Mouse (Mus musculus) stomach, embryonic 15.5 days (tissue): Measurements from ENCODE around the gene Olfr358. TPM values are rescaled to one million over a fixed set of nuclear protein-coding genes. Genes with fewer than 3 reads are reported as not detected.

Source experiments
- ATAC-seq: fragments of 200-750 bp; cut with Nextera tagmentation; 2 replicates; pipeline ENCODE4 v1.8.0; 2017; ENCODE audit warnings: low read depth, moderate number of reproducible peaks, moderate TSS enrichment; ENCODE audit not compliant: insufficient read depth, low FRiP score
- H3K27ac ChIP-seq: fragments of 300-500 bp; sonication (generic); 2 replicates; pipeline ENCODE4 v1.5.1; 2015; ENCODE audit warnings: mild to moderate bottlenecking, inconsistent platforms
- H3K27me3 ChIP-seq: fragments of 300-500 bp; sonication (generic); replicated peaks from 2 replicates; pipeline ENCODE4 v1.6.1; 2015; ENCODE audit warnings: inconsistent platforms
- H3K36me3 ChIP-seq: fragments of 300-500 bp; sonication (generic); 2 replicates; pipeline ENCODE4 v1.6.1; 2015; ENCODE audit warnings: inconsistent platforms
- H3K4me1 ChIP-seq: fragments of 300-500 bp; sonication (generic); 2 replicates; pipeline ENCODE4 v1.6.1; 2015; ENCODE audit warnings: inconsistent platforms
- H3K4me2 ChIP-seq: fragments of 300-500 bp; sonication (generic); 2 replicates; pipeline ENCODE4 v1.6.1; 2015; ENCODE audit warnings: mild to moderate bottlenecking, inconsistent platforms
- H3K4me3 ChIP-seq: fragments of 300-500 bp; sonication (generic); replicated peaks from 2 replicates; pipeline ENCODE4 v1.5.1; 2015; ENCODE audit warnings: inconsistent platforms
- H3K9ac ChIP-seq: fragments of 300-500 bp; sonication (generic); 2 replicates; pipeline ENCODE4 v1.6.1; 2015; ENCODE audit warnings: inconsistent platforms
- H3K9me3 ChIP-seq: fragments of 300-500 bp; sonication (generic); 2 replicates; pipeline ENCODE4 v1.6.1; 2016; ENCODE audit warnings: inconsistent platforms
- WGBS: fragments of 180-500 bp; shearing (Covaris S2); methylation state at CpG from one replicate; pipeline ENCODE4 v1.1.7; 2015; 5-methylcytosine and 5-hydroxymethylcytosine counted together
- polyA plus RNA-seq: library from polyadenylated mRNA; unstranded; fragments of >200 nt; fragmentation: Nextera tagmentation; extraction: Ambion mirVana; gene quantifications from 2 replicates; pipeline ENCODE4 v1.2.1, GENCODE M21; 2015

The Olfr358 gene
- polyA plus RNA-seq, result not detected in 2 replicates

- Histone ChIP-seq H3K4me1 (no peaks in the 10 kb centered on the region), H3K9ac (no peak within 1 kb of the TSS), H3K27me3 (no peaks in the 10 kb centered on the region), H3K4me3 (no peak within 1 kb of the TSS), H3K9me3 (no peaks in the 10 kb centered on the region), H3K27ac (no peak within 1 kb of the TSS), H3K4me2 (no peak within 1 kb of the TSS), H3K36me3 (no peaks in the 10 kb centered on the region)
- ATAC-seq, result no peak
These were observed at the start of gene Olfr358 for GRCm38 (mm10) chr2:37009235-37009634. Olfr358 (minus strand) TSS chr2:37009335.

DNA sequence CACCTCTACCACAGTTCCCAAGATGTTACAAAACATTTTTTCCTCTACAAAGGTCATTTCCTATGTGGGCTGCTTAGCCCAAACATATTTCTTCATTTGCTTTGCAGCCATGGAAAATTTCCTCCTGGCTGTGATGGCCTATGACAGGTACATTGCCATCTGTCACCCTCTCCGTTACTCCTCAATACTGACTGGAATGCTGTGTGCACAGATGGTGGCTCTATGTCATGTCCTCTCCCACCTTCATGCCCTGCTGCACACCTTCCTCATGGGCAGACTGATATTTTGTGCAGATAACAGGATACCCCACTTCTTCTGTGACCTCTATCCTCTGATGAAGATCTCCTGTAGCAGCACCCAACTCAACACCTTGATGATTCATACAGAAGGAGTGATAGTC, 12.1 kb downstream of the Olfr358 start:
- no peak overlapping the region for H3K4me2 ChIP-seq
- WGBS, result 83% methylated on average over 1 of the region's 1 CpGs
- H3K4me3 ChIP-seq, result no peak overlapping the region
- no peak for ATAC-seq
- no peak overlapping the region for H3K9ac ChIP-seq
- H3K27me3 ChIP-seq, result no peaks in the 10 kb centered on the region
- H3K4me1 ChIP-seq, result no peaks in the 10 kb centered on the region
- H3K36me3 ChIP-seq, result no peaks in the 10 kb centered on the region
- H3K27ac ChIP-seq, result no peak overlapping the region
- H3K9me3 ChIP-seq, result no peaks in the 10 kb centered on the region

DNA sequence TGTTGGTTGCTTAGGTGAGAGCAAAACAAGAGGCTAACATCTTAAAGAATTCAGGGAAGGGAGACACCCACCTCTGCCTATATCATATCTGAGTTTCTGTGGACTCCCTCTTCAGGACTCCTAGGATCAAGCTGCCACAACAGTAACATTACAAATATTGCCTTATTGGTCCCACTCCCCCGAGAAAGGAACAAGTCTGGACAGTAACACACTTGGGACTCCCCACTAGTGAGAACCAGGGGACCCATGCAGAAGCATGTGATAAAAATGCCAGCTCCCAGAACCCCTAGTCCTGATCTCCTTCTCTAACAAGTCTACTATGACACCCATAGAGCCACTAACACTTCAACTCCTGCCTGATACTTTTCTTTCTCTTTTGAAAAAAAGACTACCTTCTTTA, 15.6 kb downstream of the Olfr358 start, which contains the start of gene Olfr357:
Gene Olfr357, plus strand, starts transcription at position 301 of the 400 bp plus-strand sequence.
- Histone ChIP-seq H3K9ac (no peak within 1 kb of the TSS), H3K4me1 (no peaks in the 10 kb centered on the region), H3K27ac (no peak within 1 kb of the TSS), H3K36me3 (no peaks in the 10 kb centered on the region), H3K4me3 (no peak within 1 kb of the TSS), H3K9me3 (no peaks in the 10 kb centered on the region), H3K4me2 (no peak within 1 kb of the TSS), H3K27me3 (no peaks in the 10 kb centered on the region)
- 77% methylated on average over 1 of the region's 1 CpGs for WGBS
- no peak for ATAC-seq

Other genes starting within 250 kb of the Olfr358 start
- gene Olfr348, start 225.1 kb downstream of the Olfr358 start, polyA plus RNA-seq, result not detected in 2 replicates
- not detected in 2 replicates for gene Olfr50, start 218.8 kb downstream of the Olfr358 start, polyA plus RNA-seq
- not detected in 2 replicates for gene Olfr3, start 192.3 kb downstream of the Olfr358 start, polyA plus RNA-seq
- not detected in 2 replicates for gene Olfr350, start 163.0 kb downstream of the Olfr358 start, polyA plus RNA-seq
- gene Olfr351, start 146.7 kb downstream of the Olfr358 start, polyA plus RNA-seq, result not detected in 2 replicates
- gene Olfr352, start 140.9 kb downstream of the Olfr358 start, polyA plus RNA-seq, result not detected in 2 replicates
- not detected in 2 replicates for gene Olfr353, start 116.4 kb downstream of the Olfr358 start, polyA plus RNA-seq
- gene Olfr354, start 103.7 kb downstream of the Olfr358 start, polyA plus RNA-seq, result not detected in 2 replicates
- gene Olfr355, start 80.4 kb downstream of the Olfr358 start, polyA plus RNA-seq, result not detected in 2 replicates
- gene Olfr356, start 72.2 kb downstream of the Olfr358 start, polyA plus RNA-seq, result not detected in 2 replicates
- not detected in 2 replicates for gene Olfr357, start 15.5 kb downstream of the Olfr358 start, polyA plus RNA-seq
- not detected in 2 replicates for gene Olfr360, start 56.4 kb upstream of the Olfr358 start, polyA plus RNA-seq
- gene Olfr361, start 80.0 kb upstream of the Olfr358 start, polyA plus RNA-seq, result not detected in 2 replicates
- not detected in 2 replicates for gene Olfr362, start 108.6 kb upstream of the Olfr358 start, polyA plus RNA-seq
- not detected in 2 replicates for gene Olfr364-ps1, start 130.0 kb upstream of the Olfr358 start, polyA plus RNA-seq
- gene Olfr365, start 178.9 kb upstream of the Olfr358 start, polyA plus RNA-seq, result not detected in 2 replicates
- not detected in 2 replicates for gene Olfr366, start 202.2 kb upstream of the Olfr358 start, polyA plus RNA-seq